Mouse (Mus musculus): ENCODE data around the gene Tmem198. TPM values are rescaled to one million over a fixed set of nuclear protein-coding genes. Genes with fewer than 3 reads are reported as not detected.

The Tmem198 gene
- polyA plus RNA-seq, 1 experiment = 0.04 TPM

DNA sequence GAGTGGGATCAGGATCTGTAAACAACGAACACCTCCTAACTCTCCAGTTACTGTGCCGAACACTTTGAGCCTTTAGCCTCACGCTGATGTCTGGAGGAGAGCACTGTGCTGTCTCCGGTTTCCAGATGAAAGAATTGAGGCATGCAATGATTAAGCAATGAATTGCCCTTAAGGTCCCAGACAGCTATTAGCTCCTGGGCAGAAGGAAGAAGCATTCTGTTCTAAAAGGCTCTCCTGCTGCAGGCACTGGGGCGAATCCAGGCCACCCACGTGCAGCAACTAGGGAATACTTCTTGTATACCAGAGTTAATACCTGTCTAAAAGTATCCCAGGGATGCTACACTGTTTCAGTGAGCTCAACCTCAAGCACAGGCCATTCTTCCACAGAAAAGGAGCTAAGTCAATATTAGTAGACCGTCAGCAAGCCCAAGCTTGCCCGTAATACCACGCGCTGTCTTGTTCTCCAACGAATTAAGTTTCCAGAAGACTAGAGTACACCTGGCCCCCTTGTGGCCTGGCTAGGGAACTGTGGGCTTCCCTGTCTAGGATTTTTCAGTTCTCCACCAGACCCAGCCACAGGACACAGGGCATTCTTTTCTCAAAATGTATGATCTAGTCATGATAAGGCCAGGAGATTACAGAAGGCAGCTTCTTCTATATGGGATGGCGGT, 15.7 kb downstream of the Tmem198 start:
- Histone ChIP-seq H3K27me3 (ENCODE audit: control insufficient read depth) (no peaks in the 10 kb centered on the region), H3K4me1 (ENCODE audit: control insufficient read depth) (no peaks in the 10 kb centered on the region), H3K36me3 (ENCODE audit: control insufficient read depth) (peaks cover 2% of the 10 kb centered on the region; the same call in 1 of the 2 replicates), H3K9me3 (ENCODE audit: control insufficient read depth, low read length) (no peaks in the 10 kb centered on the region), H3K4me3 (replicated peaks) (no peak overlapping the region)
- TF ChIP-seq GATA1 (IDR thresholded peaks at IDR 0.05; ENCODE audit: low read length) (no peak), TAL1 (IDR thresholded peaks at IDR 0.05; ENCODE audit: low read length) (no peak)

DNA sequence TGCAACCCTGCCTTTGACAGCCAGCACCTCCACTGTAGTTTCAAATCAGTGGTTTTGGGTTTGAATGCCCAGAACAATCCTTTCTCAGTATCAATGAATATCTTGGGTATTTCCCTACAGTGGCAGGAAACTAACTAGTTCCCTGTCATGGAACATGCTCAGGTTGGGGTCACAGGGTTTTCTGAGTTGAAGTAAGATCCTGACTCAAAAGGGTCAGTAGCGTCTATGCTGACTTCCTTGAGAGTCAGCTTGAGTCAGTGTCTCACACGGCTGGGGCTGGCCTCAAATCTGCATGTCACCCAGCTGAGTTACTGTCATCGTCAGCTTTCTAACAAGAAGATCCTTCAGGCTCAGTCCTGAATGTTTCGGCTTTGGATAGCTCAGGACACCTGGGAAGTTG, 19.6 kb downstream of the Tmem198 start:
- Histone ChIP-seq H3K36me3 (ENCODE audit: control insufficient read depth) (peaks cover 9% of the 10 kb centered on the region; the same call in 1 of the 2 replicates), H3K27me3 (ENCODE audit: control insufficient read depth) (peaks cover 7% of the 10 kb centered on the region), H3K4me1 (ENCODE audit: control insufficient read depth) (no peaks in the 10 kb centered on the region), H3K9me3 (ENCODE audit: control insufficient read depth, low read length) (no peaks in the 10 kb centered on the region), H3K4me3 (replicated peaks) (no peak overlapping the region)
- TF ChIP-seq GATA1 (IDR thresholded peaks at IDR 0.05; ENCODE audit: low read length) = no peak
- TF ChIP-seq TAL1 (IDR thresholded peaks at IDR 0.05; ENCODE audit: low read length) = no peak

DNA sequence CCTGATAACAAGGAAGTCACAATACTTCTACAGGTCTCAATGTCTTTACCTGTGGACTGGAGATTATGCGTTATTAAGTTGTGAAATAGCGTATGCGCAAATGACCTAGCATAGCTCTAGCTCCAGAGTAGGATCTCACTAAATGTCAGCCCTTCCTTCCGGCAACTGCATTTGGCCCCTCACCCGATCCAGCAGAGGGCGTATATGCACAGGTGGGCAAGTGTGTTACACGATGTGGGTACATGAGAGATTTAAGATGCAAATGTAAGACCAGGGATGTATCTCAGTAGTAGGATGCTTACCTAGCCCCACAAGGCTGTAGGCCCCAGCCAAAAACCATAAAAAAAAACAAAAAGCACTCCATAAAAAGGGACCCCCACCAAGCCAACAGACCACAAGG, 20.1 kb downstream of the Tmem198 start:
- Histone ChIP-seq H3K4me3 (replicated peaks) (no peak overlapping the region), H3K9me3 (ENCODE audit: control insufficient read depth, low read length) (no peaks in the 10 kb centered on the region), H3K27me3 (ENCODE audit: control insufficient read depth) (peaks cover 12% of the 10 kb centered on the region), H3K36me3 (ENCODE audit: control insufficient read depth) (peaks cover 9% of the 10 kb centered on the region; the same call in 1 of the 2 replicates), H3K4me1 (ENCODE audit: control insufficient read depth) (no peaks in the 10 kb centered on the region)
- TF ChIP-seq GATA1 (IDR thresholded peaks at IDR 0.05; ENCODE audit: low read length) (no peak), TAL1 (IDR thresholded peaks at IDR 0.05; ENCODE audit: low read length) (no peak)

DNA sequence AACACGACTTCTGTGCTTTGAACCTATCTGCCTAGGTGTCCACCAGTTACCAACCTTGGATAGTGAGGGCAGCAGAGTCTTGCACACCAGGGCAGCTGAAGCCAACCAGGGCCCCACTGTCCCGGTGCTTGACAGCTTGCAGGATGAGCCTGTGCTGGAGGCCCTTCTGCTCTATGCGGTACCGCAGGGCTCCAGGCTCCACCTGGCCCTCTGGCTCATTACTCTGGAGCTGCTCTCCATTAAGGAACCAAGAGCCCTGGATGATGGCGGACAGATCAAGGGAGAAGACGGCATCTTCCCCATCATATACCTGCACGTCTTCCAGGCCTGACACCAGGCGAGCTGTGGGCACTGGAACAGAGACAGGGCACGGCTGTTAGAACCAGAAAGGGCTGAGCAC, 22.6 kb downstream of the Tmem198 start:
- no peak for TF ChIP-seq TAL1 (IDR thresholded peaks at IDR 0.05; ENCODE audit: low read length)
- TF ChIP-seq GATA1 (IDR thresholded peaks at IDR 0.05; ENCODE audit: low read length) = no peak
- no peaks in the 10 kb centered on the region; the same call in 1 of the 2 replicates for H3K9me3 ChIP-seq (ENCODE audit: control insufficient read depth, low read length)
- H3K4me3 ChIP-seq (replicated peaks) = no peak overlapping the region
- H3K4me1 ChIP-seq (ENCODE audit: control insufficient read depth) = peaks cover 2% of the 10 kb centered on the region; the same call in 1 of the 2 replicates
- peaks cover 37% of the 10 kb centered on the region for H3K27me3 ChIP-seq (ENCODE audit: control insufficient read depth)
- peaks cover 9% of the 10 kb centered on the region; the same call in 1 of the 2 replicates for H3K36me3 ChIP-seq (ENCODE audit: control insufficient read depth)

DNA sequence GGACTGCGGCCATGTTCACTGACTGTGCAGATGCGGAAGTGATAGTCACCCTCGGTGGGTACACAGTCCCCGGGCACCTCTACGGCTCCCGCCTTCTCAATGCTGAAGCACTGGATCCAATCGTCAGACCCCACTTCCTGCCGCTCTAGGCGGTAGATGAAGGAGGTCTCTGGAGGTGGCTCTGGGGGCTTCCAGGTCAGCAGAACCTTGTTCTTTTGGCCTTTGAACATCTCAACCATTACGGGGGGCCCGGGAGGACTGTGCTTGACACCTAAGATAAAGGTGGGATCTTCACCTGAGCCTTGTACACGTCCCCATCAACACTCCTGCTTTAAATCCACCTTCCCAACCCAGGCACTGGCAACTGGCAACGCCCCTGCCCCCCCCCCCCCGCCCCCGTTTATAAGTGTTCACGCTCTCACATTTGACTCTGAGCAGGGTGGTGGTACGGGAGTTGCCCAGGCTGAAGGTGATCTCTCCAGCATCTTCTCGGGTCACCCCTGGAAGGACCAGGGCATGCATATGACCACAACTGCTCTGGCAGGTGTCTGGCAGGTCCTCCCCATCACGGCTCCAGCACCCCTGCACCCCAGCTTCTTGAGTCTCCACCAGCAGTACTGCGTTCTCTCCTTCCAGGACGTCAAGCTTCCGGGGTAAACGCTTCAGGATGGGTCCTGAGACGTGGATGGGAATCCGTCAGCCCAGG, 23.8 kb downstream of the Tmem198 start:
- Histone ChIP-seq H3K36me3 (ENCODE audit: control insufficient read depth) (peaks cover 7% of the 10 kb centered on the region; the same call in 1 of the 2 replicates), H3K9me3 (ENCODE audit: control insufficient read depth, low read length) (no peaks in the 10 kb centered on the region; the same call in 1 of the 2 replicates), H3K4me1 (ENCODE audit: control insufficient read depth) (peaks cover 2% of the 10 kb centered on the region; the same call in 1 of the 2 replicates), H3K27me3 (ENCODE audit: control insufficient read depth) (peaks cover 46% of the 10 kb centered on the region), H3K4me3 (replicated peaks) (no peak overlapping the region)
- TF ChIP-seq TAL1 (IDR thresholded peaks at IDR 0.05; ENCODE audit: low read length) (no peak), GATA1 (IDR thresholded peaks at IDR 0.05; ENCODE audit: low read length) (no peak)

DNA sequence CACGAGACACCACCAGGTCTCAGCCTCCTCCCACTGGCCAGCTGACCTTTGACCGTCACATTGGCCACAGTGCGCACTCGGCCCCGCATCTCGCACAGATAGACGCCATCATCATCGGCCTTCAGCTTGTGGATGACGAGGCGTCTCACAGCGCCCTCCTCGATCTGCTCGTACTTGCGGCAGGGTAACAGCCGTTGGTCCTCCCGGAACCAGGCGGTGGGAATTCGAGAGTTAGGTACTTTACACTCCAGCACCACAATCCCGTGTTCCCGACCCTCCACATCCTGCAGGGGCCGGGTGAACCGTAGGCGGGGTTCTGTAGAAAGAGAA, 24.3 kb downstream of the Tmem198 start:
- H3K4me3 ChIP-seq (replicated peaks) = no peak overlapping the region
- peaks cover 2% of the 10 kb centered on the region; the same call in 1 of the 2 replicates for H3K4me1 ChIP-seq (ENCODE audit: control insufficient read depth)
- H3K27me3 ChIP-seq (ENCODE audit: control insufficient read depth) = peaks cover 46% of the 10 kb centered on the region
- TF ChIP-seq GATA1 (IDR thresholded peaks at IDR 0.05; ENCODE audit: low read length) (no peak), TAL1 (IDR thresholded peaks at IDR 0.05; ENCODE audit: low read length) (no peak)
- H3K9me3 ChIP-seq (ENCODE audit: control insufficient read depth, low read length) = no peaks in the 10 kb centered on the region; the same call in 1 of the 2 replicates
- H3K36me3 ChIP-seq (ENCODE audit: control insufficient read depth) = peaks cover 7% of the 10 kb centered on the region; the same call in 1 of the 2 replicates

DNA sequence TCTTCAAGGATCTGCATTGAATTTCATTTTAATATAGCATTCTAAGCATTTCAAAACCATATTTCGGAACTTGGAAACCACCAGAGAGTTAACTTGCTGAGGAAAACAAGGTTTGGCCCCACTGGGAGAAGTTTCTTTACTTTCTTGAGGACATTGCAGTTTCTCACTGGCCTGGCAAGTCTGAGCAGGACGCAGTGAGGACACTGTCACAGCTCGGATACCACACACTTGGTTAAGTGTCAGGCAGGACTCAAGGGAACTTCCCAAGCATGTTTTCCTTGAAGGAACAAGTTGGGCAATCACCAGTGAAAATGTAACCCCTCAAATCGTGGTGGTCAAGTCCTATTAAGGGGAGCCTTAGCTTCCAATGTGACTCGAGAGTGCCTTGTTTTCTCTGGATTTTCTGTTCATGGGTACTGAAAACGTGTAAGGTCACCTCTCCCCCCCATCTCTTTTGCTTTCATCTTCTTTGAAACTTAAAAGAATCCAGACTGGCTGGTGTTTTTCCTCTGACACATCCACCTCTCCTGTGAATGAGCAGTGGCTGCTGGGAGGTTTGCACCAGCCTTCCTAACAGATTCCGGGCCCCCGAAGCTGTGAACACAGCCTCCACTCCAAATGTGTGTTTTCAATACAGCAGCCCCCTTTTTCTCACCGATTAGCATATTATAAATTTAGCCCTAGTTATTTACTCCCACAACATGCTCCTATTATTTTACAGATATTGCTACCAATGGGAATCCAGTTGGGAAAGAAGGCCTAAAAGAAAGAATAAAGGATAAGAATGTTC, 25.1 kb downstream of the Tmem198 start:
- TF ChIP-seq GATA1 (IDR thresholded peaks at IDR 0.05; ENCODE audit: low read length) = no peak
- TF ChIP-seq TAL1 (IDR thresholded peaks at IDR 0.05; ENCODE audit: low read length) = no peak
- H3K27me3 ChIP-seq (ENCODE audit: control insufficient read depth) = peaks cover 47% of the 10 kb centered on the region
- H3K9me3 ChIP-seq (ENCODE audit: control insufficient read depth, low read length) = no peaks in the 10 kb centered on the region; the same call in 1 of the 2 replicates
- H3K4me3 ChIP-seq (replicated peaks) = no peak overlapping the region
- peaks cover 2% of the 10 kb centered on the region; the same call in 1 of the 2 replicates for H3K4me1 ChIP-seq (ENCODE audit: control insufficient read depth)
- peaks cover 7% of the 10 kb centered on the region; the same call in 1 of the 2 replicates for H3K36me3 ChIP-seq (ENCODE audit: control insufficient read depth)

DNA sequence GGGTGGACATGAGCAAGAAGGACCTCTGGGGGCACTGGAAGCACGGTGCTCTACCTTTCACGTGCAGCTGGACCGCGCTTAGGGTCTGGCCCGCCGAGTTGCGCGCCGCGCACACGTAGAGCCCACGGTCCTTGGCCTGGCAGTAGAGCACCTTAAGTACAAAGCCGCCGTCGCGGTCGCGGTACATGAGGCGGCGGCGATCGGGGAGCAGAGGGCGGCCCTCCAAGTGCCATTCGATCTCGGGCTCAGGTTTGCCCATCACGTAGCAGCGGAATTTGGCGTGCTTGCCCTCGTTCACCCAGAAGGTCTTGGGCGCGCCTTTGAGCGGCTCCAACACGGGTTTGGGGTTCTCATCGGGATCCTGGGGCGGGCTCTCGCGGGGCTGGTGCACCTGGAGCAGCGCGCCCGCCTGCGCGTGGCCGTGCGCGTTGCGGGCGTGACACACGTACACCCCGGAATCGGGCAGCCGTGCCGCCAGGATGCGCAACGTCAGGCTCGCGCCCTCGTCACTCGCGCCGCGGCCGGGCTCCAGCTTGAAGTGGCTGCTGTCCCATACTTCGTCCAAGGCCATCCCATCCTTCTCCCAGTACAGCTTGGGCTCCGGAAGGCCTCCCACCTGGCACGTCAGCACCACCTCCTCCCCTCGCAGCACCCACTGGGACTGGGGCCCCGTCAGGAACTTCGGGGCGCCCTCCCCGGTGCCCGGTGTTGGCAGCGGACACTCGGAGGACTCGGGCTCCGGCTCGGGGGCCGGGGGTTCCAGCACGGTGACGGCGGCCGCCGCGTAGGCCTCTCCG, 26.0 kb downstream of the Tmem198 start:
- Histone ChIP-seq H3K9me3 (ENCODE audit: control insufficient read depth, low read length) (no peaks in the 10 kb centered on the region; the same call in 1 of the 2 replicates), H3K27me3 (ENCODE audit: control insufficient read depth) (peaks cover 50% of the 10 kb centered on the region), H3K4me1 (ENCODE audit: control insufficient read depth) (peaks cover 2% of the 10 kb centered on the region; the same call in 1 of the 2 replicates), H3K4me3 (replicated peaks) (peak overlapping the region; percentile 58), H3K36me3 (ENCODE audit: control insufficient read depth) (peaks cover 7% of the 10 kb centered on the region; the same call in 1 of the 2 replicates)
- TF ChIP-seq GATA1 (IDR thresholded peaks at IDR 0.05; ENCODE audit: low read length) = no peak
- no peak for TF ChIP-seq TAL1 (IDR thresholded peaks at IDR 0.05; ENCODE audit: low read length)
